Mouse (Mus musculus) layer of hippocampus, adult 9-10 months (tissue): ENCODE measurements at regions not wholly inside any gene's neighbourhood (a gene's known extent, or its start where the extent isn't known, plus 50 kb on each side); places are given as distances from the start of the nearest gene placed in this dataset.
A peak's percentile ranks its signal among the peaks of the same experiment; 100 is the strongest.
"Not testable (repeated sequence)": the region's sequence is repeated elsewhere in the genome, so short reads cannot be mapped to it uniquely, and the experiment has no call there.

Experiments
- DNase-seq: peaks from one replicate; pipeline ENCODE4 v3.0.0; 2022; ENCODE audit warnings: low spot score

DNA sequence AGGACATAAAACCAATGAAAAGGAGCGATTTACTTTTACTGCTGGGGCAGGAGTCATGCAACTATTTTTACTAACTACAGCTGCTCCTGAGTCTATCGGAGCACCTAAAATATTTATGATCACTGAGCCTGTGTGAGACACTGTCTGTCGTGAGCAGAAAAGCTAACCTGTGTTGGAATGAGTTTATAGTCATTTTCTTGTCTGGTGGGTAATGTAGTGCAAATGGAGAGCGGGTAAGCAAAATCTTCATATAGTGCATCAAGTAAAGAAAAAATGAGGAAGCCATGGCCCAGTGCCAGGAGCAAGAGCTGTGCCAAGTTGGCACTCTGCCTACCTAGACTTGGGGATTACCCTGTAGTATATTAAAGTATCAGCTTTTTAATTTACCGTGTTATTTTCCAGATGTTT, 1363.1 kb upstream of the Got2 start:
- DNase-seq: no peak

DNA sequence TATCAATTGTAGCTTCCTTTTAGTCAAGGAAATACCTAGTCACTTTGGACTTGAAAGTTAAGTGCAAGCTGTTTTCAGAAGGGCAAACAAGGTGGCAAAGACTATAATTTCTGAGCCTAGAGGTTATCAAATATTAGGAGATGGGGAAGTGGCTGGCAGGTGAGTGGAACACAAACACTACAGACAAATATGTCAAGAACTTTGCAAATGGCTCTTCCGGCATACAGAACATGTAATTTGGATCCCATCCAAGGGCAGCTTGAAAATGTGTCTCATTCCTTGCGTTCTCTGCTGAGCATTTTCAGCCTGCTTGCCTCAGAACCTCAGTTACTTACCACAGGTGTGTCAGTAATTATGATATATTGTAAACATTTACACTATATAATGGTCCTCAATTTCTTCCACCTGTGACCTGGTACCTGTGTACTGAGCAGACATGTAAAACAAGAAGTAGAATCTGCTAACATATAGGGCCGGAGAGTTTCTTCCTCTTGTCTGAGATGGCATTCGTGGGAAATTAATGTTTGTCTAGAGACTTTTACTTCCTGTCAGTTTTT, 1346.3 kb upstream of the Got2 start:
- no peak for DNase-seq

DNA sequence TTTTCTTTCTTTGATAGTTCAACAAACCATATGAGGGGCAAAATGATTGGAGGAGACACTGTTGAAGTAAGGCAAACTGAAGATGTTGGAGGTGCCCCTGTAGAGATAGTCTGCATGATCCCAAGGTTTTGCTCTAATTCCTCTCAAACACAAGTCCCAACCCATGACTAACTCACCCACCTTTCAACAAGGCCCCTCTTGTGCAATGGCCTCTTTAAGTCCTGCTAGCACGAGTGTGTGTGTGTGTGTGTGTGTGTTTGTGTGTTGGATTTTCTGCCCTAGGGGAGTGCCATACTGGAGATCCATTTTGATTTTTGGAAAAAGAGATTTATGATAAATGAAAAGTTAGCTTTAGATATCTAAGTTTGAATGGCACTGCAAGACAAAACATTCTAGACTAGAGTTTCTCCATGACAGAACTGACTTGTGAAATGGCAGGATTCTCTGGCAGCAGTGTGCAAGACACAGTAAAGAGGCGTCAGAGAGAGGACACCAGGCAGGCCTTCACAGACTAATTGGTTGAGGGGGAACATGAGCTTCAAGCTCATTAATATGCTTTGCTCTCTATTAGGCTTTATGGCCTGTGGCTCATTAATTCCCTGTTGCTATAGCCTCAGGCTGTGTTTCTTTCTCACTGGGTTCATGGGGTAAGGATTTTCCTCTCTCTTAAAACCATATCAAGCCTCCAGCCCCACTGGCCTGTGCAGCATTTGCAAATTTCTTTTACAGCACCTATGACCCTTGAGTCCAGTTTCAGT, 1344.5 kb upstream of the Got2 start:
- DNase-seq: no peak

DNA sequence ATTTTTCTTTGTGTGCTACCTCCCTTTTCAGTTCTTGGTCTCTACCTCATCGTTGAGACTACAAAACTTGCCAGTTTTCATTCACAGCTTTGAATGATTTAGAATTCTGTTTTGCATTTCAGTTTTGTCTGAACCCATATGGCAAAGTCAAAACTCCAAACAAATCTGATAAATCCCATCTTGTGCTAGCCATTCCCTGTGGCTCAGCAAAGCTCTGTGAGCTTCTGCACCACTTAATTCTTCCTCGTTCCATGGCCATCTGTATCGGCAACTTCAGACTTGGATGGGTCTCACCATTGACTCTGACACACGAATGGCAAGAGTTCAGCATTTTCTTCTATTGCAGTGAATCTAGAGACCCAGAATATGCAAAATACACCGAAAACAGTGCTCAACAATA, 1343.3 kb upstream of the Got2 start:
- DNase-seq: peak; percentile 2

DNA sequence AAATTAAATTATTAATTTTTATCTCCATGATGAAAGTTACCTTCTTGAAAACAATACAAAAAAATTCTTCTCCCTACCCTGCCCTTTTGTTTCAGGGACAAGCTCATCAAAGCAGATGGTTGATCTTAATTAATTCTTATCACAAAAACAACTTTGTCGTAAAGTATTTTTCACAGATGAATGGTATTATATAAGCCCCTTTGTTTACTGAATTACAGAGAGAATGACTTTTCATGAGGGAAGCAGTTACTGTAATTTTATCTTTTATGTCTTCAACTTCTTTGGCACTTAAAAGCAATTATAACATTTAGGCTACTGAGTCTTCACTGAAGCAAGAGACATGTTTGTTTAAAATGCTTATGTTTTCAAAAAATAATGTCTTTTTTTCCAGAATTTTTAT, 1303.5 kb upstream of the Got2 start:
- DNase-seq: no peak

DNA sequence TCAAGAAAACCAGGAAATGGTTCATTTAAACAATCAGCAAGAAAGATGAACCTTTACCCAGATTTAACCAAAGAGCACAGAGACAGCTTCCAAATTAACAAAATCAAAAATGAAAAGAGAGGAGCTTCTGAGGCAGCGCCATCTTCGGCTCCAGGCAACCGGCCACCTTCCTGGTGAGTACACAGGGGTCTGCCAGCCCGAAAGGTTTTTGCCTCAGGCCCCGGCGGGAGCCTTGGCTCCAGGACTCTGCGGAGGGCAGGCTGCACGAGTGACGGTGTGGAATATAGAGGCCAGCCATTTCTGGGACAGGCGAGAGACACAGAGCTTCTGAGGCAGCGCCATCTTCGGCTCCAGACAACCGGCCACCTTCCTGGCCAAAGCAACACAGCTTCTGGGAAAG, 1295.5 kb upstream of the Got2 start:
- not testable (repeated sequence) for DNase-seq

DNA sequence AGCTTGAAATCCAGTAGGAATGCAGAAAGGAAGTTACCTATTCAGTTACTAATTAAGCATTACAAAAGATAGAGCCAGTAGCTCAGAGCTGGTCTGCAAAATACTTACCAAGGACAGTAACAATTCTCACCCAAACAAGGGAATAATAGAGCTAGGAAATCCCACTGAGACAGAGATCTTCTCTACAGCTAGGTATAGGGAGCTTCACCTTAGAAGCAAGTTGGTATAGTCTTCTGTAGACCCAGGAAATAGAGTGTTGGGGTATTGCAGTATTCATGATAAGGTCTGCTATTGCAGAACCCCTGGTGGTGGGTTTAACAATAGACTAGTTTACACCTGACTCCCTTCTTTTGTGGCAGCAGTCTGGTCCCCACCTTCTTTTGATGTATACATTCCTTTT, 1294.1 kb upstream of the Got2 start:
- DNase-seq: not testable (repeated sequence)
